Mouse (Mus musculus) ES-Bruce4 (cell line): Measurements from ENCODE around the gene Fam102a.

Experiments
- CTCF ChIP-seq: IDR thresholded peaks from one replicate; pipeline ENCODE4 v1.8.1; 2011; ENCODE audit warnings: low read depth, low read length
- EP300 ChIP-seq: IDR thresholded peaks from 2 replicates; pipeline ENCODE4 v1.6.1; 2011; ENCODE audit warnings: low read depth, low read length; ENCODE audit not compliant: insufficient read depth

DNA sequence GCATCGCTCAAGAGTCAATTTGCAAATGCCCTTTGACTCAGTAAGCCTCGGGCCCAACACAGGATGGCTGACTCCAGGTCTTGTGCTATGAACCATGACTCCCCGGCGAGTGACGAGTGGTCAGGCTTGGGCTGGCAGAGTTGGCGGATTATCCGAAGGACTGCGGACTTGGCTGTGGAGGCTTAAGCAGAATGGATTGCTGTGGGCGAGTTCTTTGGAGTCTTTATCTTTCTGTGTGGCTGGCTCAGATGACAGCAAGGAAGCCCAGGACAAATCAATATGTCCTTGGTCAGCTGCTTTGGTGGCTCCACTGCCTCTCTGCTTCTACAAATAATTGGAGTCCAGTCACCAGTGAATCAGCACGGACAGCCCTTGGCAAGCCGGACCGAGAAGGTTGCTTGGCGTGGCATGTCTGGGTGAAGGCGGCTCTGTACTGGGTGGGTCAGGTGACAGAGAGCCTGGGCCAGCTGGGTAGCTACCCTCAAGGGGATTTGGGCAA is 7.6 kb upstream of the Fam102a start:
- no peak for TF ChIP-seq CTCF
- TF ChIP-seq EP300, result no peak
